Mouse (Mus musculus) left cerebral cortex, postnatal 4 days (tissue): ENCODE data around the gene Pfas. TPM values are rescaled to one million over a fixed set of nuclear protein-coding genes. Genes with fewer than 3 reads are reported as not detected.
"Not testable (repeated sequence)": the region's sequence is repeated elsewhere in the genome, so short reads cannot be mapped to it uniquely, and the experiment has no call there.

ENCODE experiments used
- DNase-seq: peaks from one replicate; pipeline ENCODE4 v3.0.0-alpha.2; 2022
- intact Hi-C: fragments of 180-260 bp; cut with DNase I; formaldehyde crosslinking; loops from one replicate; pipeline ENCODE4 v1.15.1; 2025
- microRNA-seq: library from miRNA; unstranded; fragments of <30 nt; microRNA quantifications from one replicate; pipeline ENCODE4 v1.2.0, GENCODE M21; 2022
- total RNA-seq, 2 experiments: library from RNA; stranded (reverse); gene quantifications; 2 replicates each; pipeline ENCODE4 v1.2.3; 2021

The Pfas gene
- total RNA-seq, 2 experiments from 2014 or later = 35.3 to 36.6 TPM

GRCm38 (mm10) chr11:68942731-68943130 is 65.5 kb downstream of the Pfas start:
- intact Hi-C loops = no loop called here
- DNase-seq = no peak

GRCm38 (mm10) chr11:68940516-68940915 is 67.7 kb downstream of the Pfas start:
- no peak for DNase-seq
- intact Hi-C loops = no loop called here

- intact Hi-C loops = no loop called here
- peak; percentile 85 for DNase-seq
Observed at GRCm38 (mm10) chr11:68939451-68940304, 68.6 kb downstream of the Pfas start.

- intact Hi-C loops, DNase-seq: not testable (repeated sequence)
Observed at GRCm38 (mm10) chr11:68936951-68937350, 71.3 kb downstream of the Pfas start.

Small RNA genes lying within 50 kb of the gene (microRNA-seq; reads per million reads assigned to microRNA genes)
- 0.90 reads per million for gene Mir3062

Other genes with a start within 250 kb of the Pfas start
- 10 to 100 TPM; 75.9 to 81.6 TPM for gene Ndel1, start 136.6 kb downstream of the Pfas start, total RNA-seq
- not detected for gene Rnf222, start 119.9 kb downstream of the Pfas start, total RNA-seq
- gene Rpl26, start 106.9 kb downstream of the Pfas start, total RNA-seq = 100 to 1,000 TPM; 866 to 875 TPM
- 1 to 10 TPM in 1 of 2 experiments, under 1 TPM in 1; 0.72 to 1.7 TPM for gene Odf4, start 81.4 kb downstream of the Pfas start, total RNA-seq
- 10 to 100 TPM; 17.6 to 19.9 TPM for gene Arhgef15, start 51.0 kb downstream of the Pfas start, total RNA-seq
- 1 to 10 TPM; 1.1 to 2.0 TPM for gene Slc25a35, start 40.3 kb downstream of the Pfas start, total RNA-seq
- gene Rangrf, start 33.3 kb downstream of the Pfas start, total RNA-seq = 10 to 100 TPM; 16.4 to 23.8 TPM
- 10 to 100 TPM; 60.8 to 64.7 TPM for gene Ctc1, start 7.5 kb upstream of the Pfas start, total RNA-seq
- 1 to 10 TPM; 8.2 to 10.0 TPM for gene Aurkb, start 37.2 kb upstream of the Pfas start, total RNA-seq
- gene Borcs6, start 51.3 kb upstream of the Pfas start, total RNA-seq = 10 to 100 TPM; 23.8 to 25.2 TPM
- gene Tmem107, start 62.3 kb upstream of the Pfas start, total RNA-seq = 10 to 100 TPM; 13.9 to 14.8 TPM
- gene Vamp2, start 80.0 kb upstream of the Pfas start, total RNA-seq = 100 to 1,000 TPM; 579 to 594 TPM
- gene Per1, start 86.8 kb upstream of the Pfas start, total RNA-seq = 10 to 100 TPM; 52.8 to 58.0 TPM
- 1 to 10 TPM; 2.3 to 2.6 TPM for gene Hes7, start 111.9 kb upstream of the Pfas start, total RNA-seq
- 1 to 10 TPM; 1.2 to 1.7 TPM for gene 9130213A22Rik, start 114.1 kb upstream of the Pfas start, total RNA-seq
- 10 to 100 TPM; 10.8 to 13.1 TPM for gene Aloxe3, start 117.4 kb upstream of the Pfas start, total RNA-seq
- under 1 TPM; 0.16 to 0.18 TPM for gene Alox12b, start 148.5 kb upstream of the Pfas start, total RNA-seq
- 1 to 10 TPM; 1.2 to 2.5 TPM for gene Alox8, start 189.4 kb upstream of the Pfas start, total RNA-seq
- gene Gucy2e, start 228.6 kb upstream of the Pfas start, total RNA-seq = under 1 TPM; 0.52 to 0.87 TPM